Mouse (Mus musculus): ENCODE data around the gene Kcnj4.

- TF ChIP-seq CTCF (conservative IDR thresholded peaks at IDR 0.05; ENCODE audit: low read length) (no peak), POU5F1 (IDR thresholded peaks at IDR 0.05; ENCODE audit: borderline replicate concordance, low read length) (no peak)
Measured at GRCm38 (mm10) chr15:79516171-79517096, 11.4 kb upstream of the Kcnj4 start, which contains the start of gene Kdelr3.
